Mouse (Mus musculus) C2C12 (cell line): ENCODE measurements at regions not wholly inside any gene's neighbourhood (a gene's known extent, or its start where the extent isn't known, plus 50 kb on each side); places are given as distances from the start of the nearest gene placed in this dataset.

ENCODE experiments used
- H3K27me3 ChIP-seq: one replicate; pipeline ENCODE4 v1.6.1; 2011; ENCODE audit not compliant: control insufficient read depth, insufficient read depth, insufficient read length
- H3K36me3 ChIP-seq: one replicate; pipeline ENCODE4 v1.6.1; 2011; ENCODE audit not compliant: control insufficient read depth, insufficient read depth
- H3K4me3 ChIP-seq: one replicate; pipeline ENCODE4 v1.5.1; 2011; ENCODE audit warnings: mild to moderate bottlenecking, control low read depth; ENCODE audit not compliant: poor library complexity, insufficient read depth, severe bottlenecking
- H3K79me2 ChIP-seq: one replicate; pipeline ENCODE4 v1.6.1; 2011; ENCODE audit not compliant: control insufficient read depth, insufficient read depth
- H3K79me3 ChIP-seq: one replicate; pipeline ENCODE4 v1.6.1; 2011; ENCODE audit warnings: low read depth, control low read depth
- H3ac ChIP-seq: one replicate; pipeline ENCODE3; 2011; ENCODE audit warnings: low read depth; ENCODE audit not compliant: control insufficient read depth, insufficient read length
- CEBPB ChIP-seq: IDR thresholded peaks from one replicate; pipeline ENCODE4 v1.6.1; 2011; ENCODE audit warnings: low read depth, mild to moderate bottlenecking, control low read depth, moderate library complexity
- CTCF ChIP-seq: IDR thresholded peaks from one replicate; pipeline ENCODE4 v1.5.1; 2011; ENCODE audit not compliant: control insufficient read depth, insufficient read depth, insufficient read length
- FOSL1 ChIP-seq: IDR thresholded peaks from one replicate; pipeline ENCODE4 v1.8.0; 2011; ENCODE audit warnings: mild to moderate bottlenecking, low read length; ENCODE audit not compliant: poor library complexity, insufficient read depth, severe bottlenecking
- MAX ChIP-seq: IDR thresholded peaks from one replicate; pipeline ENCODE4 v1.6.1; 2011; ENCODE audit warnings: mild to moderate bottlenecking, control low read depth
- MYOD1 ChIP-seq: IDR thresholded peaks from one replicate; pipeline ENCODE4 v1.6.1; 2011; ENCODE audit warnings: low read depth; ENCODE audit not compliant: control insufficient read depth, insufficient read length
- MYOG ChIP-seq: IDR thresholded peaks from one replicate; pipeline ENCODE4 v1.6.1; 2011; ENCODE audit not compliant: control insufficient read depth, insufficient read length; ENCODE audit errors: extremely low read depth
- USF1 ChIP-seq: IDR thresholded peaks from one replicate; pipeline ENCODE4 v1.6.1; 2011; ENCODE audit warnings: low read depth, mild to moderate bottlenecking, control low read depth, moderate library complexity

- Histone ChIP-seq H3K79me2 (no peaks in the 10 kb centered on the region), H3K79me3 (no peaks in the 10 kb centered on the region), H3K27me3 (no peaks in the 10 kb centered on the region), H3K36me3 (no peaks in the 10 kb centered on the region), H3ac (no peak overlapping the region), H3K4me3 (no peak overlapping the region)
- TF ChIP-seq MAX (no peak), USF1 (no peak), CTCF (no peak), FOSL1 (no peak), MYOD1 (no peak), MYOG (no peak), CEBPB (no peak)
These were observed 264.2 kb upstream of the Gm10306 start for GRCm38 (mm10) chr4:94292150-94292549.

- no peaks in the 10 kb centered on the region for H3K27me3 ChIP-seq
- H3K4me3 ChIP-seq: no peak overlapping the region
- no peaks in the 10 kb centered on the region for H3K79me2 ChIP-seq
- no peak overlapping the region for H3ac ChIP-seq
- H3K36me3 ChIP-seq: no peaks in the 10 kb centered on the region
- TF ChIP-seq MYOD1: no peak
- no peak for TF ChIP-seq CTCF
- no peak for TF ChIP-seq MYOG
- TF ChIP-seq MAX: no peak
- no peak for TF ChIP-seq USF1
- H3K79me3 ChIP-seq: no peaks in the 10 kb centered on the region
These were observed 239.0 kb upstream of the Gm10306 start for GRCm38 (mm10) chr4:94317298-94317697.

GRCm38 (mm10) chr4:94326759-94327158 is 229.6 kb upstream of the Gm10306 start:
- Histone ChIP-seq H3K79me2 (no peaks in the 10 kb centered on the region), H3K27me3 (no peaks in the 10 kb centered on the region), H3K79me3 (no peaks in the 10 kb centered on the region), H3K36me3 (no peaks in the 10 kb centered on the region), H3K4me3 (no peak overlapping the region), H3ac (no peak overlapping the region)
- TF ChIP-seq MAX: no peak
- TF ChIP-seq USF1: no peak
- TF ChIP-seq CTCF: no peak
- TF ChIP-seq CEBPB: no peak
- no peak for TF ChIP-seq FOSL1
- no peak for TF ChIP-seq MYOG
- TF ChIP-seq MYOD1: no peak

- H3K27me3 ChIP-seq: no peaks in the 10 kb centered on the region
These were observed 213.0 kb upstream of the Gm10306 start for GRCm38 (mm10) chr4:94343331-94343730.

GRCm38 (mm10) chr4:94349273-94349672 is 207.1 kb upstream of the Gm10306 start:
- Histone ChIP-seq H3ac (no peak overlapping the region), H3K79me3 (no peaks in the 10 kb centered on the region), H3K79me2 (no peaks in the 10 kb centered on the region), H3K36me3 (no peaks in the 10 kb centered on the region), H3K27me3 (no peaks in the 10 kb centered on the region), H3K4me3 (no peak overlapping the region)
- TF ChIP-seq MYOG: no peak
- no peak for TF ChIP-seq USF1
- TF ChIP-seq MYOD1: no peak
- TF ChIP-seq CEBPB: no peak
- no peak for TF ChIP-seq MAX
- no peak for TF ChIP-seq FOSL1
- no peak for TF ChIP-seq CTCF

More at GRCm38 (mm10) chr4:94343331-94343730, 213.0 kb upstream of the Gm10306 start:
- no peaks in the 10 kb centered on the region for H3K79me3 ChIP-seq
- no peaks in the 10 kb centered on the region for H3K36me3 ChIP-seq
- no peak overlapping the region for H3K4me3 ChIP-seq
- no peak for TF ChIP-seq MYOG
- no peak for TF ChIP-seq USF1
- no peak for TF ChIP-seq MYOD1
- no peak for TF ChIP-seq CTCF
- no peak for TF ChIP-seq MAX
- no peak for TF ChIP-seq CEBPB
- TF ChIP-seq FOSL1: no peak
- H3K79me2 ChIP-seq: no peaks in the 10 kb centered on the region
- H3ac ChIP-seq: no peak overlapping the region

- TF ChIP-seq USF1 (no peak), CTCF (no peak), MYOD1 (no peak), CEBPB (no peak), MYOG (no peak), MAX (no peak), FOSL1 (no peak)
- H3K27me3 ChIP-seq: no peaks in the 10 kb centered on the region
- H3K4me3 ChIP-seq: no peak overlapping the region
- no peaks in the 10 kb centered on the region for H3K36me3 ChIP-seq
- H3K79me3 ChIP-seq: no peaks in the 10 kb centered on the region
- no peaks in the 10 kb centered on the region for H3K79me2 ChIP-seq
- H3ac ChIP-seq: no peak overlapping the region
These were observed 199.4 kb upstream of the Gm10306 start for GRCm38 (mm10) chr4:94356982-94357381.
